ENCODE assay signal across 8 mouse cellular contexts in genomic region chr19:41481030-41481886, GRCm38 (mm10). TPM values are rescaled to one million over a fixed set of nuclear protein-coding genes. Genes with fewer than 3 reads are reported as not detected.
A peak's percentile ranks its signal among the peaks of the same experiment; 100 is the strongest.
DNase-seq lines count a peak whose midpoint lies in the region; ATAC-seq lines count a peak whose summit lies in the region.

No protein-coding gene starts in this region.

- peak overlapping the region; percentile 83 for H3K4me3 ChIP-seq in heart, embryonic 15.5 days
- peak overlapping the region; percentile 96 for H3K4me3 ChIP-seq in lung, embryonic 16.5 days (ENCODE audit: low read length)

- peak overlapping the region; percentile 100 for H3K27ac ChIP-seq in heart, embryonic 15.5 days
- H3K27ac ChIP-seq in lung, embryonic 16.5 days (ENCODE audit: low read length), result no peak overlapping the region

- peak; percentile 28 to 33 for DNase-seq in CD8-positive naive resting alpha-beta T cell, adult 2 months (ENCODE audit: low read depth in 2 of 2, low spot score in 2 of 2)
- peak; percentile 81 for DNase-seq in R1 (ENCODE audit: low read depth, low spot score)
- peak; percentile 86 for DNase-seq in embryo, embryonic 11 days
- peak; percentile 43 for DNase-seq in kidney, postnatal 10 days
- DNase-seq in ovary, postnatal 36 days (ENCODE audit: low spot score), result peak; percentile 9
- DNase-seq in right cerebral cortex, postnatal 4 days, result no peak

- peaks cover 18% of the 10 kb centered on the region for H3K4me1 ChIP-seq in heart, embryonic 15.5 days (replicated peaks)
- H3K4me1 ChIP-seq in lung, embryonic 16.5 days (replicated peaks; ENCODE audit: control insufficient read depth, insufficient read depth, low read length), result peaks cover 20% of the 10 kb centered on the region

- no peaks in the 10 kb centered on the region for H3K27me3 ChIP-seq in heart, embryonic 15.5 days
- H3K27me3 ChIP-seq in lung, embryonic 16.5 days (ENCODE audit: control insufficient read depth, insufficient read depth, low read depth, low read length), result no peaks in the 10 kb centered on the region

- H3K4me2 ChIP-seq in heart, embryonic 15.5 days, result peak overlapping the region; percentile 79
- H3K4me2 ChIP-seq in lung, embryonic 16.5 days (ENCODE audit: low read depth, low read length), result peak overlapping the region; percentile 92

- ATAC-seq in heart, embryonic 15.5 days (replicated peaks; ENCODE audit: insufficient number of reproducible peaks, insufficient read depth, low FRiP score, low read depth), result no peak
- no peak for ATAC-seq in lung, embryonic 16.5 days (ENCODE audit: low read depth)

- peak overlapping the region; percentile 86; the same call in 1 of the 2 replicates for H3K9ac ChIP-seq in heart, embryonic 15.5 days
- no peak overlapping the region for H3K9ac ChIP-seq in lung, embryonic 16.5 days (ENCODE audit: low read length)

- no peaks in the 10 kb centered on the region for H3K36me3 ChIP-seq in heart, embryonic 15.5 days
- no peaks in the 10 kb centered on the region for H3K36me3 ChIP-seq in lung, embryonic 16.5 days (ENCODE audit: control insufficient read depth, insufficient read depth, low read length)

- 11% methylated on average over 15 of the region's 15 CpGs for WGBS in heart, embryonic 15.5 days
- 7% methylated on average over 15 of the region's 15 CpGs for WGBS in lung, embryonic 16.5 days

- no peaks in the 10 kb centered on the region for H3K9me3 ChIP-seq in heart, embryonic 15.5 days (replicated peaks)
- H3K9me3 ChIP-seq in lung, embryonic 16.5 days (ENCODE audit: control insufficient read depth, low read length), result no peaks in the 10 kb centered on the region

RNA-seq across cellular contexts. Expression of gene Lcor, which starts 1.2 kb away (rescaled TPM):
- 7.7 and 8.3 TPM in 2 replicates for polyA plus RNA-seq in heart, embryonic 15.5 days (2015; fragmentation: Nextera tagmentation; extraction: Ambion mirVana)
- polyA plus RNA-seq in lung, embryonic 16.5 days (2015; fragmentation: Nextera tagmentation; extraction: Ambion mirVana), result 10.7 and 11.4 TPM in 2 replicates
